Mouse (Mus musculus) midbrain, postnatal 0 days (tissue): ENCODE results near the gene Nr2e1. TPM values are rescaled to one million over a fixed set of nuclear protein-coding genes. Genes with fewer than 3 reads are reported as not detected.

Source experiments
- ATAC-seq: fragments of 200-750 bp; cut with Nextera tagmentation; 2 replicates; pipeline ENCODE4 v1.8.0; 2017; ENCODE audit warnings: moderate number of reproducible peaks, mild to moderate bottlenecking, moderate TSS enrichment, moderate library complexity; ENCODE audit not compliant: low FRiP score
- DNase-seq: peaks from one replicate; pipeline ENCODE4 v3.0.0-alpha.2; 2015; ENCODE audit warnings: low spot score
- H3K27ac ChIP-seq: fragments of 300-500 bp; sonication (generic); 2 replicates; pipeline ENCODE4 v1.5.1; 2014; ENCODE audit warnings: low read depth, mild to moderate bottlenecking, low read length, mixed read lengths
- H3K27me3 ChIP-seq: fragments of 300-500 bp; sonication (generic); 2 replicates; pipeline ENCODE4 v1.6.1; 2014; ENCODE audit warnings: low read length, control low read depth, mixed read lengths; ENCODE audit not compliant: insufficient read depth
- H3K36me3 ChIP-seq: fragments of 300-500 bp; sonication (generic); 2 replicates; pipeline ENCODE4 v1.6.1; 2014; ENCODE audit warnings: low read length, control low read depth, mixed read lengths; ENCODE audit not compliant: insufficient read depth
- H3K4me1 ChIP-seq: fragments of 300-500 bp; sonication (generic); 2 replicates; pipeline ENCODE4 v1.6.1; 2014; ENCODE audit warnings: mild to moderate bottlenecking, control low read depth, antibody characterized with exemption, low read length, mixed read lengths; ENCODE audit not compliant: insufficient read depth
- H3K4me2 ChIP-seq: fragments of 300-500 bp; sonication (generic); 2 replicates; pipeline ENCODE4 v1.6.1; 2014; ENCODE audit warnings: low read depth, mild to moderate bottlenecking, low read length, mixed read lengths; ENCODE audit not compliant: poor library complexity, severe bottlenecking
- H3K4me3 ChIP-seq: fragments of 300-500 bp; sonication (generic); 2 replicates; pipeline ENCODE4 v1.5.1; 2014; ENCODE audit warnings: low read depth, mild to moderate bottlenecking, low read length, moderate library complexity
- H3K9ac ChIP-seq: fragments of 300-500 bp; sonication (generic); replicated peaks from 2 replicates; pipeline ENCODE4 v1.6.1; 2014; ENCODE audit warnings: mild to moderate bottlenecking, low read length, moderate library complexity, mixed read lengths; ENCODE audit not compliant: poor library complexity, severe bottlenecking
- H3K9me3 ChIP-seq: fragments of 300-500 bp; sonication (generic); 2 replicates; pipeline ENCODE4 v1.6.1; 2016; ENCODE audit warnings: low read length, control low read depth
- CTCF ChIP-seq: IDR thresholded peaks from 2 replicates; pipeline ENCODE4 v1.5.1; 2016; ENCODE audit warnings: antibody characterized with exemption, mild to moderate bottlenecking
- WGBS: fragments of 180-500 bp; shearing (Covaris S2); extraction: QIAGEN DNeasy Blood & Tissue Kit; methylation state at CpG from one replicate; pipeline ENCODE4 v1.1.7; 2014; 5-methylcytosine and 5-hydroxymethylcytosine counted together
- polyA plus RNA-seq: library from polyadenylated mRNA; unstranded; fragments of >200 nt; fragmentation: Nextera tagmentation; extraction: Ambion mirVana; gene quantifications from 2 replicates; pipeline ENCODE4 v1.2.1, GENCODE M21; 2015
- total RNA-seq: library from RNA; depleted of rRNA; stranded (reverse); fragments of >200 nt; gene quantifications from 2 replicates; pipeline ENCODE4 v1.2.3, GENCODE M21; 2014

Nr2e1 gene
- total and polyA plus RNA-seq, 2 experiments from 2014 or later: 1.3 to 3.6 TPM

- Histone ChIP-seq H3K9ac (no peak overlapping the region), H3K4me2 (no peak overlapping the region), H3K4me3 (no peak overlapping the region), H3K4me1 (no peaks in the 10 kb centered on the region), H3K27me3 (no peaks in the 10 kb centered on the region), H3K9me3 (no peaks in the 10 kb centered on the region), H3K27ac (no peak overlapping the region), H3K36me3 (no peaks in the 10 kb centered on the region)
- DNase-seq: no peak
- 34% methylated on average over 10 of the region's 10 CpGs for WGBS
- no peak for ATAC-seq
- TF ChIP-seq CTCF: peak; percentile 46
Observed at GRCm38 (mm10) chr10:42601556-42601955, 18.1 kb upstream of the Nr2e1 start.

- Histone ChIP-seq H3K27ac (no peak overlapping the region), H3K4me3 (no peak overlapping the region), H3K9ac (no peak overlapping the region), H3K4me1 (no peaks in the 10 kb centered on the region), H3K27me3 (peaks cover 15% of the 10 kb centered on the region), H3K36me3 (no peaks in the 10 kb centered on the region), H3K4me2 (no peak overlapping the region), H3K9me3 (no peaks in the 10 kb centered on the region)
- DNase-seq: no peak
- ATAC-seq: no peak
- TF ChIP-seq CTCF: no peak
- 83% methylated on average over 8 of the region's 8 CpGs for WGBS
Observed at GRCm38 (mm10) chr10:42598615-42599014, 15.2 kb upstream of the Nr2e1 start.

DNA sequence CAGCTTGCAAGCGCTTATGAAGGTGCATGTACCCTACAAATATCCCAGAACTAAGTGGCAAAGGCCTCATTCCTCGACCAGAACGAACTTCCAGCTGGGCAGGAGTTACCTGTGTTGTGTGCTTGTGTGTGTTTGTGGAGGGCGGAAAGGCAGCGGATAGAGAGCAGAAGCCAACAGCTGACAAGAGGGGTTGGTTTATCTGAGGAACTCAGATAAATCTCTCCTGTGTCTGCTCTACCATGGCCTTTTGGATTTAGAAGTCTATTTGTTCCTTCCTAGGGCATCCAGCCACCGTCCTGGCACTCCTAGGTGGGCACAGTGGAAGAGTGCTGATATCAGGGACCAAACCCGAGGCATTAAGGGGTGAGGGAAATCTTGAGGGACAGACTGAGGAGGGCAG is 9.8 kb upstream of the Nr2e1 start:
- Histone ChIP-seq H3K9ac (no peak overlapping the region), H3K4me2 (no peak overlapping the region), H3K9me3 (no peaks in the 10 kb centered on the region), H3K4me3 (no peak overlapping the region), H3K27ac (no peak overlapping the region), H3K36me3 (no peaks in the 10 kb centered on the region), H3K4me1 (no peaks in the 10 kb centered on the region), H3K27me3 (peaks cover 60% of the 10 kb centered on the region)
- no peak for ATAC-seq
- TF ChIP-seq CTCF: no peak
- WGBS: 46% methylated on average over 7 of the region's 7 CpGs
- no peak for DNase-seq

GRCm38 (mm10) chr10:42591993-42592686 is 8.7 kb upstream of the Nr2e1 start:
- ATAC-seq: no peak

DNA sequence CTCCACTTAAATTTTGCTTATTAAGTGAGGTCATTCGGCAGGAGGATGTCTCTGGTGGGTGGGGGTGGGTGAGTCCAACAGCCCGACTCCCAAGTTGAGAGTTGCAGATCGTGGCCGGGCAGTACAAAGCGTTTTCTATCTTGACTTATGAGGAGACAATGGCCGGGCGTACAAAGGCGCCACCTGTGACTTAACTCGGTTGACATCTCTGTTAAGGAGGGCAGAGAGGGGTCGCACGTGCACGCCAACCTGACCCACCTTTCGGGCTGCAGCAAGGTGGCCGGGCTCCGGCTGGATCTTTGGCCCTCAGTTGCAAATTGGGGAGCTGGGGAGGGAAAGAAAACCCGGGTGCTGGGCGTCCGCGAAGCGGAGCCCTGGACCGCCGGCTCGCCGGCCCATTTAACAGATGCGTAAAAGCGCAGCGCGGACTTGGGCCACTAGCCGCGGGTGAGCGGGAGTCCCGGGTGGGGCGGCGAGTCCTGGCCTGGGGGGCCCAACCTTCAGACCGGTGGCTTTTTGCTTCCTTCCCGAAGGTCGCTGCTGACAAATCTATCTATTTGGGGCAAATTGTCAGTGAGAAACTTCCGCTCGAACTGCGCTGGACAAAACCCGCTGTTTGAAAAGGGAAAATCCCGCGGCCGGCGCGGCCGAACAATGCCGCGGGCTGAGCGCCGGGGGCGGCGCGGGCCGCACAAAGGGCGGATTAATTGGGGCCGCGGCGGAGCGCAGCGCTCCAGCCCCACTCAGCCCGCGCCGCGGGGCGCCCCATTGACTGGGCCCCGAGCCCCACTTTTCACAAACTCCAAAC is 8.0 kb upstream of the Nr2e1 start:
- no peak for ATAC-seq
- WGBS: 1% methylated on average over 67 of the region's 67 CpGs
- Histone ChIP-seq H3K9me3 (no peaks in the 10 kb centered on the region), H3K4me2 (peak overlapping the region; percentile 43), H3K9ac (no peak overlapping the region), H3K4me3 (peak overlapping the region; percentile 24; the same call in 1 of the 2 replicates), H3K27ac (no peak overlapping the region), H3K27me3 (peaks cover 72% of the 10 kb centered on the region), H3K36me3 (no peaks in the 10 kb centered on the region), H3K4me1 (no peaks in the 10 kb centered on the region)
- no peak for TF ChIP-seq CTCF
- no peak for DNase-seq

More at GRCm38 (mm10) chr10:42591993-42592686, 8.7 kb upstream of the Nr2e1 start:
- Histone ChIP-seq H3K27ac (no peak overlapping the region), H3K9ac (no peak overlapping the region), H3K4me2 (peak overlapping the region; percentile 43), H3K4me3 (peak overlapping the region; percentile 24; the same call in 1 of the 2 replicates), H3K36me3 (no peaks in the 10 kb centered on the region), H3K4me1 (no peaks in the 10 kb centered on the region), H3K9me3 (no peaks in the 10 kb centered on the region), H3K27me3 (peaks cover 65% of the 10 kb centered on the region)
- no peak for TF ChIP-seq CTCF
- DNase-seq: no peak
- WGBS: 2% methylated on average over 25 of the region's 25 CpGs
